In the genomic region with DNA sequence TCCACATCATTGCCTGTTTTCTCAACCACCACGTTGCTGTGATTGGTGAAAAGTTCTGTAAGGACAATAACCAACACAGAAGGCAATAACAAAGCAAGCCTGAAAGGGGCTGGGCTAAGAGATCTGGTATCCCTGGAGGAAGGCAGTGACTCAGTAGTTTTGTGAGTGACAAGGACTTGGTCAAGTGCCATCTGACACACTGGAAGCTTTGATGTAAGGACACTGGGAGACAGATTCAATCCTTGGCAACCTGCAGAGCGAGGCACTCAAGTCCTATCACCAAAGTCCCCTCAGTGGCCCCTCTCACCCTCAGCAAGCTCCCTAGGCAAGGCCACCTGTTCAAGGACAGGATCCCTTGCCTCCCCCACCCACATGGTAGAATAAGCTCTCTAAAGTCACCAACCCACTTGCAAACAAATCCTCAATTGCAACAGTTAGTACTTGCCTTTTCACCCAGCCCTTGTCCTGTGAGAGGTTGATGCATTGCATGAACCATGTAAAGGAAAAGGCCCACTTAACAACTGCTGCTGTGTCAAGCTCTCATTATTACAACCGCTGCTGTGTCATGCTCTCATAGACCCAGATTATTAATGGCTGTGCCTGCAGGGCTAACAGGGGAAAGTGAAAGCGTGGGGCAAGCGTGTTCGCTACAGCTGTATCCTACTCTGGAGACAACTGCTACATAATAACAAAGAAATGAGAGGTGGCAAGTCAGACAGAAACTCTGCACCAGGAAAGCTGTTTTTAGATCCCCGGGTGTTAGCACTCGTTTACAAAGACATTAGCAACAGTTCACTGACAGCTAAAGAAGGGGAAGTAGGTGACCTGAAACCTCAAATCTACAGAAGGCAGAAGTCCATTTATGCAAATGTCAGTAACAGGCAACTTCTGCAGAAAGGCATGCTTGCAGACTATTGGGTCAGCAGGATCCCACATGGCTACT, we compare ENCODE assay signal across 8 mouse cellular contexts. TPM values are rescaled to one million over a fixed set of nuclear protein-coding genes. Genes with fewer than 3 reads are reported as not detected.
A peak's percentile ranks its signal among the peaks of the same experiment; 100 is the strongest.
DNase-seq lines count a peak whose midpoint lies in the region; ATAC-seq lines count a peak whose summit lies in the region.

No protein-coding gene starts in this region.

- H3K36me3 ChIP-seq in heart, embryonic 16.5 days (ENCODE audit: control insufficient read depth, insufficient read depth): no peaks in the 10 kb centered on the region
- H3K36me3 ChIP-seq in limb, embryonic 10.5 days: 0 out of 2 replicates have a peak, but pooled peaks cover 10% of the 10 kb centered on the region
- H3K36me3 ChIP-seq in midbrain, embryonic 14.5 days (ENCODE audit: control insufficient read depth, insufficient read depth, low read length): no peaks in the 10 kb centered on the region

- peaks cover 10% of the 10 kb centered on the region for H3K4me1 ChIP-seq in heart, embryonic 16.5 days (ENCODE audit: control insufficient read depth, insufficient read depth, low read length)
- peaks cover 28% of the 10 kb centered on the region for H3K4me1 ChIP-seq in limb, embryonic 10.5 days
- peaks cover 6% of the 10 kb centered on the region for H3K4me1 ChIP-seq in midbrain, embryonic 14.5 days (ENCODE audit: control insufficient read depth, insufficient read depth, low read length)

- no peaks in the 10 kb centered on the region for H3K9me3 ChIP-seq in heart, embryonic 16.5 days (replicated peaks; ENCODE audit: control insufficient read depth, low read length)
- H3K9me3 ChIP-seq in limb, embryonic 10.5 days (replicated peaks): no peaks in the 10 kb centered on the region
- no peaks in the 10 kb centered on the region for H3K9me3 ChIP-seq in midbrain, embryonic 14.5 days (ENCODE audit: control insufficient read depth, low read length)

- peak overlapping the region; percentile 68 for H3K27ac ChIP-seq in heart, embryonic 16.5 days (ENCODE audit: low read length)
- peak overlapping the region; percentile 42; the same call in 1 of the 2 replicates for H3K27ac ChIP-seq in limb, embryonic 10.5 days
- H3K27ac ChIP-seq in midbrain, embryonic 14.5 days (replicated peaks; ENCODE audit: low read depth, low read length): no peak overlapping the region; the same call in 1 of the 2 replicates

- 27% methylated on average over 8 of the region's 8 CpGs for WGBS in heart, embryonic 16.5 days
- WGBS in limb, embryonic 10.5 days: 58% methylated on average over 8 of the region's 8 CpGs
- 35% methylated on average over 8 of the region's 8 CpGs for WGBS in midbrain, embryonic 14.5 days

- peak overlapping the region; percentile 47 for H3K4me2 ChIP-seq in heart, embryonic 16.5 days (ENCODE audit: low read depth, low read length)
- no peak overlapping the region for H3K4me2 ChIP-seq in midbrain, embryonic 14.5 days (ENCODE audit: low read length)

- peak overlapping the region; percentile 19; the same call in 1 of the 2 replicates for H3K4me3 ChIP-seq in heart, embryonic 16.5 days (ENCODE audit: low read length)
- H3K4me3 ChIP-seq in limb, embryonic 10.5 days: no peak overlapping the region
- no peak overlapping the region for H3K4me3 ChIP-seq in midbrain, embryonic 14.5 days (replicated peaks; ENCODE audit: low read depth, low read length)

- peak overlapping the region; percentile 39; the same call in 1 of the 2 replicates for H3K9ac ChIP-seq in heart, embryonic 16.5 days (ENCODE audit: low read length)
- H3K9ac ChIP-seq in midbrain, embryonic 14.5 days (replicated peaks; ENCODE audit: low read length): peak overlapping the region; percentile 16; the same call in 1 of the 2 replicates

- DNase-seq in A20 (ENCODE audit: low read depth, low spot score): peak; percentile 92
- peak; percentile 41 for DNase-seq in limb, embryonic 10.5 days (ENCODE audit: low spot score)
- DNase-seq in midbrain, embryonic 14.5 days: peak; percentile 56
- no peak for DNase-seq in cerebellum, adult 11-12 months
- DNase-seq in thymus, postnatal 14 days: no peak
- no peak for DNase-seq in ovary, postnatal 14 days (ENCODE audit: low spot score)

- no peaks in the 10 kb centered on the region for H3K27me3 ChIP-seq in heart, embryonic 16.5 days (ENCODE audit: control insufficient read depth, insufficient read depth, low read length)
- no peaks in the 10 kb centered on the region for H3K27me3 ChIP-seq in limb, embryonic 10.5 days (ENCODE audit: low read depth, poor library complexity, severe bottlenecking)
- no peaks in the 10 kb centered on the region for H3K27me3 ChIP-seq in midbrain, embryonic 14.5 days (ENCODE audit: control insufficient read depth, insufficient read depth, low read length)

- peak; percentile 85 for ATAC-seq in activated CD4-positive, CD25-positive, alpha-beta regulatory T cell, adult 4 months
- peak; percentile 67; the same call in 1 of the 2 replicates for ATAC-seq in heart, embryonic 16.5 days (replicated peaks; ENCODE audit: extremely low read depth, insufficient read depth, low FRiP score)
- no peak for ATAC-seq in midbrain, embryonic 14.5 days (ENCODE audit: low FRiP score, low TSS enrichment)

RNA-seq across cellular contexts. Expression of a gene that starts 18.1 kb away (rescaled TPM):
- 1 to 10 TPM in 1 of 2 experiments, under 1 TPM in 1; 0.89 to 1.6 TPM for polyA plus RNA-seq in activated CD4-positive, CD25-positive, alpha-beta regulatory T cell, adult 4 months (2017; shearing (Covaris generic))
- polyA plus RNA-seq in heart, embryonic 16.5 days (2015; fragmentation: Nextera tagmentation; extraction: Ambion mirVana): 5.6 and 6.7 TPM in 2 replicates
- polyA plus RNA-seq in limb, embryonic 10.5 days (2016; fragmentation: Nextera tagmentation; extraction: Ambion mirVana): 13.2 and 13.7 TPM in 2 replicates
- 3.9 and 4.5 TPM in 2 replicates for polyA plus RNA-seq in midbrain, embryonic 14.5 days (2014; fragmentation: Nextera tagmentation; extraction: Ambion mirVana)

Comparison
In these comparisons a context has a peak if more than half of its experiments do, and no peak if none do; other contexts are left out.
1. DNase-seq: peak in A20 (single experiment), limb, embryonic 10.5 days (single experiment) and midbrain, embryonic 14.5 days (single experiment); none in cerebellum, adult 11-12 months (single experiment), thymus, postnatal 14 days (single experiment) and ovary, postnatal 14 days (single experiment).